Mouse (Mus musculus): Measurements from ENCODE around the gene Retsat.

Retsat gene

DNA sequence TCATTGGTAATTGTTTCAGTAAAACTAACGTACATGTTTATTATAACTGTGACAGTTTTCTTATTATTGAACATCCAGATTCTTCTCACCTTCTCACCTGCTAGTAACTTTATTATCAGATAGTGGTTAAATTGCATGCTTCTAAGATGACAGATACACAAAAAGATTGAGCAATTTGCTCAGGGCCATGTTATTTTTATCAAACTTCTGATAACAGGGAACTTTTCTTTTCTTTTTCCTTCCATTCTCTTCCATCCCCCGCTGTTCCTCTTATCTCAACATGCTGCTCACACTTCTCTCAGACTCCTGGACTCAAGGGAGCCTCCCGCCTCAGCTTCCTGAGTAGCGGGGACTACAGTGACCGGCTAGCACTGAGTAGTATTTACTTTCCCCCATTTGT lies 22.6 kb downstream of the Retsat start:
- DNase-seq (ENCODE audit: inconsistent age in 2 of 2, low spot score in 1 of 2), result no peak

DNA sequence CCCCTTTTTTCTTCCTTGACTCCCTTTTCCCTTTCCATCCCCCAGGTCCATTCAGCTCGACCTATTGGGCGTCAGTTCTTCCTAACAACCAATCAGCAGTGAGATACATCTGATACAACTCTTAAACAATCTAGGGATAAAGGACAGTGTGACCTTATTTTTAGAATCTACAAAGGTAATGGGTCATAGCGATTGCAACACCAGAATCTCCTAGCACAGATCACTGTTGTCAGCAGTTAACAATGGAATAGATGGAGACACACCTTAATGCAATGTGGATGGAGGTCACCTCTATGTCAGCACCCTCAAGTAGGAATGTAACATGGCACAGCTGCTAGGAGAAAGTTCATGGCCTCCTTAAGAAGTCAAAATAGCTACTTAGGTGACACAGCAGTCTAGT lies 24.6 kb downstream of the Retsat start:
- DNase-seq (ENCODE audit: inconsistent age in 2 of 2, low spot score in 1 of 2), result peak in 1 of 2 experiments; percentile 34

DNA sequence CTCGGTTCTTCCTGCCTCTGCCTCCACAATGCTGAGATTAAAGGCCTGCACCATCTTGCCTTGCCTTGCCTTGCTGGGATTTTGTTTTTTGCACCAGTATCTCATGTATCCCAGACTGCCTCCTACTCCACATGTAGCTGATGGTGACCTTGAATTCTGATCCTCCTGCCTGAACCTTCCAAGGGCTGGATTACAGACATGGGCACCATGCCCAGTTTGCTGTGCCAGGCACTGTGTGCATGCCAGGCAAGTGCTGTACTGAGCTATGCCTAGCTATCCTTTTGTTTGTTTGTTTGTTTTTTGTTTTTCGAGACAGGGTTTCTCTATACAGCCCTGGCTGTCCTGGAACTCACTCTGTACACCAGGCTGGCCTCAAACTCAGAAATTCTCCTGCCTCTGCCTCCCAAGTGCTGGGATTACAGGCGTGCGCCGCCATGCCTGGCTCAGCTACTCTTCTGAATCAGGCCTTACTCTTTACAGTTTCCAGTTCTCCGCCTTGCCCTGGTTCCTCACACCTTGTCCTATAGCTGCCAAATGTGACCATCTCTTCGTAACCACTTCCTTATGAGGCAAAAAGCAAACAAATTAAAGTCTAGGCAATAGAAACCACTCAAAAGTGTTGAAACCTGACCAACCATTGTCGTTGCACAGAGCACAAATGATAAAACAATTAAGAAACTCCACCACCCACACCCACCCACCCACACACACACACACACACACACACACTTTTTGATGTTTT lies 25.6 kb downstream of the Retsat start:
- peak; percentile 73 to 86 for DNase-seq (ENCODE audit: inconsistent age in 2 of 2, low spot score in 1 of 2)

DNA sequence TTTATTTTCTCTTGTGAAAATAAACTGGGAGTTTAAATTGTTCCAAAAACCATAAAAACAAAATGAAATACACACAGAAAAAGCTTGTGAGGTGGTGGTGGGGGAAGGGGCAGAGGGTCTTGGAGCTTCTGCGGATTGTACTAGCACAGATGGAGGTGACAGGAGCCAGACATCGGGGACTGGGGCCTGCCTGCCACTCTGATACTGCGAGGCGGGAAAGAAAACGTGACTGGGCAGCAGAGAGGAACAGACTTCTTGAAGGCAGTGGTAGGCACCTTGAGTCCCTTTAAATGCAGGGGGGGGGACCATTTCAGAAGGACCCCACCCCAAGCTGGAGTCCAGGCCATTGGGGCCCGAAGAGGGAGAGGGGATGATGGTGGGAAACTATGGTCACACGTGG lies 28.1 kb downstream of the Retsat start:
- DNase-seq (ENCODE audit: inconsistent age in 2 of 2, low spot score in 1 of 2), result no peak

DNA sequence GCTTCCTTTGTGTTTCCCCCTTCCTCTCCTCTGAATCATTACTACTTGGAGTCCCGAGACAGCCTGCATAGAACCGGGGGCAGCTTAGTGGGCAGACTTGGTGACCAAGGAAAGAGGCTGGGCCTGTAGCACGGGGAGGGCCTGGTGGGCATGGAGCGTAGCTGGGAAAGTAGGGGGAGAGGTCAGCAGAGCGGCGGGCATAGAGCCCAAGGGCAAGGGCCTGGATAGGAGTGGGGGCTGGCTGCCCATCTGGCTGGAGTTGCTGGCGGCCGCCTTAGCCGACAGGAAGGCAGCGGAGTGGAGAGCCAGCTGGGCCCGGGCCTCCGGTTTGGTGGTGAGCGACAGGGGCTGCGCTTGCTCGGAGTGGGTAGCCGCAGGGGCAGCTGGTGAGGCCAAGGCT lies 29.0 kb downstream of the Retsat start:
- DNase-seq (ENCODE audit: inconsistent age in 2 of 2, low spot score in 1 of 2), result no peak

DNA sequence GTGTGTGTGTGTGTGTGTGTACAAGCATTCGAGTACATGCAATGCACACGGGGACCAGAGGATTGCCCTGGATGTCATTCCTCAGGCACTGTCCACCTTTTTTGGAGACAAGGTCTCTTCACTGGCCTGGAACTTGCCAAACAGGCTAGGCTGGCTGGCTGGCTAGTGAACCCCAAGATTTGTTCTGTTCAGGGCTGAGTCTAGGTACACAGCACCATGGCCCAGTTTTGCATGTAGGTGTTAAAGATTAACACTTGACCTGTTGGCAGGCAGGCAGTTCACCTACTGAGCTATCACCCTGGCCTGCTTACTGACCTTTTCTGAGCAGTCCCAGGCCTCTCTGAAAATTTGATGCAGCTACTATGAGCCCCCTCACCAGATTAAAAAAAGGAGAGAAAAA lies 32.1 kb downstream of the Retsat start:
- no peak for DNase-seq (ENCODE audit: inconsistent age in 2 of 2, low spot score in 1 of 2)

DNA sequence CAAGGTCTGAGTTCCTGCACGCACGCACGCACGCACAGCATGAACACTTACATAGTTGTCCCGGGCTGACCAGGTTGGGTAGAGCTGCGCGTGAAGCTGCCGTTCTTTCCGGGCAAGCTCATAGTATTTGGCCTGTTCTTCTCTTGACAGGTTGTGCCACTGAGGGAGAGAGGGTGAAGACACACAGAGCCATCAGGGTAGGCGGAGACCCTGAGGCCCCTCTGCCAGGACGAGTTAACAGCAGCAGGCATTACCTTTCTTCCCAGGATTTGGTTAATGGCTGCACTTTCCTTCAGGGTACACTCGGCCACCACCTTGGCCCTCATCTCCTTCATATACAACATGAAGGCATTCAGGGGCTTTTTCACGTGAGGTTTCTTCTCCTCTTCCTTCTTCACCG lies 32.7 kb downstream of the Retsat start:
- DNase-seq (ENCODE audit: inconsistent age in 2 of 2, low spot score in 1 of 2), result no peak

DNA sequence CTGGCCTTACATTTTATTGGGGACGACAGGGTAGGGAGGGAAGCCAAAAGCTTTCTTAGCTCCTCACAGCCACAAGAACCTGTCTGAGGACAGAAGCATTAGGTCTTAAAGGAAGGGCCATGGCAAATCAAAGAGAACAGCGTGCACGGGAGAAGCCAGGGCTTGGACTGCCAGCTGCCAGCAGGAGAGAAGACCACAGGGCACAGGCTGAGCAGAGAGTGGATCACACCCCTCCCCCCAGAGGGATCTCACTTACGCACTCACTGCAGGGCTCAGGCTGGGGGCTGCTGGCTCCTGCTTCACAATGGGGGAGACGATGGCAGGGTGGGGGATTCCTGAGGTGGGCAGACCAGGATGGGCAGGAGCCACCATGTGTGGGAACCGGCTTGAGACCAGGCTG lies 33.4 kb downstream of the Retsat start:
- no peak for DNase-seq (ENCODE audit: inconsistent age in 2 of 2, low spot score in 1 of 2)

DNA sequence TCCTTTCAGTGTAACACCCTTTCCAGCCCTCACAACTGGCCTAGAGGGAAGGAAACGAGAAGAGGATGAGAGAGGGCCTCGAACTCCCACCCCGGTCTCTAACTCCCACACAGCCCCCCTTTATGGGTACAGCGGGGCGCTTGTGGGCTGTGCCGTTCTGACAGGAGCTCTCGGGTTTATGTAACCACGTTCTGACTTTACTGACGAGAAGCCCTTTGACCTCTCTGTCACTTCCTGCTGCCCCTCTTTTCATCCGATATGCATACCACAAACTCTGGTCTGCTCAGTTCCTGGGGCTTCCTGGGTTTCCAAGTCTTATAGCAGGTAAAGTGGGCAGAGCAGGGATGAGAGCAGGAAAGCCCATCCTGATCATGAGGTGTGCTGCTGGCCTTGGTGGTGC lies 36.0 kb downstream of the Retsat start:
- DNase-seq (ENCODE audit: inconsistent age in 2 of 2, low spot score in 1 of 2), result no peak

DNA sequence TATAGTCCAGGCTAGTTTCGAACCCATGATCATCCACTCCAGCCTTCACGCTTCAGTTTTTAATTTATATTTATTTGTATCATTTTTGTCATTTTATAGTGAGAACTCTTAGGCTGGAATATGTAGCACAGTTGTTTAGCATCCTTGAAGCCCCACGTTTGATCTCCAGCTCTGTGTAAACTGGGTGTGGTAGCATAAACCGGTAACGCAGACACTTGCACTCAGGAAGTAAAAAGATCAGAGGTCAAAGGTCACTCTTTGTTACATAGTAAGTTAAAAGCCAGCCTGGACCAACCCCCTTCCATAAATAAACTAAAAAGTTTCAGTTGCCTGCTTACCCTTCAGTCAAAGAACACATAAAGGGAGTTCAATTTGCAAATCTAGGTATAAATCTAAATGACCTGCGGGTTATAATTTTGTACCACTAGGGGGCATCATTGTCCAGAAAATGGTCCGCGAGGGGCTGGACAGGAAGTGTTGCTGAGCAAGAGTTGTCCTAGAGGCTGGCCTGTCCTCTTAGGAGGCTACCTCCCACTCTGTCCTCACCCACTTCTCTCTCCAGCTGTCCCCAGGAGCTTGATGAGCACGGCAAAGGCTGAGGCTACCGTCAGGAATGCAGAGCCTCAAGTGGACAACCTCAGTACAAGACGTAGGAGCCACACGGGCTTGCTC lies 37.6 kb downstream of the Retsat start:
- DNase-seq (ENCODE audit: inconsistent age in 2 of 2, low spot score in 1 of 2), result peak; percentile 61 to 94

DNA sequence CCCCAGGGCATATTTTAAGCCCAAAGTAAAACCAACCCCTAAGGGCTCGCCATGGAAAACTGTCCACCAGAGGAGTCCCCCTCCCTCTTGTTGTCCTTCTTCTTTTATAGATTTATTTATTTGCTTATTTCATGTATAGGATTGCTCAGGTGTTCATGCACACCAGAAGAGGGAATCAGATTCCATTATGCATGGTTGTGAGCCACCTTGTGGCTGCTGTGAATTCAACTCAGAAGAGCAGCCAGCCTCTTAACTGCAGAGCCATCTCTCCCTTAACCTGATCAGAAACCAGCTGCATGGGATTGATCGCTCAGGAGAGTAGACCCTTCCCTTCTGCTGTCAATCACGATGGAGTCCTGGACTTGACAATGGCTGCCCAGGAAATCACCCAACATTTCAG lies 38.7 kb downstream of the Retsat start:
- peak in 1 of 2 experiments; percentile 55 for DNase-seq (ENCODE audit: inconsistent age in 2 of 2, low spot score in 1 of 2)

DNA sequence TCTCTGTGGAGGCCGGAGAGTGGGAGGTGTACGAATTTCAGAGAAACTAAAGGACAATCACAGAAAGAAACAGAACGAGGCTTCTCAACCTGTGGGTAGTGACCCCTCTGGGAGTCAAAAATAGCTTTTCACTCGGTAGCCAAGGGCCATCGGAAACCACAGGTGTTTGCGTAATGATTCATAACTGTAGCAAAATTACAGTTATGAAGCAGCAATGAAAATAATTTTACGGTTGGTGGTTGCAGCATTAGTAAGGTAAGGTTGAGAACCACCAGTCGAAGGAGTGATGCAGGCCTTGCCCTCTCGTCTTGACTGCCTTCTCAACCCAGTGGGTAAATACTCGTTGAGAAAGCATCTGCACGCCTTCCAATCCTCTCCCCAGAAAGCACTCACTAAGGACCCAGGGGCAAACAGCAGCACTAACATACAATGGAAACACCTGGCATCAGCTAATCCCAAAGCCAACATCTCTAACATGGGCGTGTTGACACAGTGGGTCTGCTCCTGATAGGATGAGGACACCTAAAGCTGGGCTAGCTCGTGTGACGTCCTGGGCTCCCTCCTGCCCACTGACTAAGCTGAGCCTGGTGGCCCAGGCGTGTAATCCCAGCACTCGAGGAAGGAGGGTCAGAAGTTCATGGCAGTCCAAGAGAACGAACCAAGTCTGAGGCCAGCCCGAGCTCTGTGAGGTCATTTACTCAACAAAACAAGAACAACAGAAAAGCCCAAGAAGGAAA lies 43.1 kb downstream of the Retsat start:
- DNase-seq (ENCODE audit: inconsistent age in 2 of 2, low spot score in 1 of 2), result no peak

DNA sequence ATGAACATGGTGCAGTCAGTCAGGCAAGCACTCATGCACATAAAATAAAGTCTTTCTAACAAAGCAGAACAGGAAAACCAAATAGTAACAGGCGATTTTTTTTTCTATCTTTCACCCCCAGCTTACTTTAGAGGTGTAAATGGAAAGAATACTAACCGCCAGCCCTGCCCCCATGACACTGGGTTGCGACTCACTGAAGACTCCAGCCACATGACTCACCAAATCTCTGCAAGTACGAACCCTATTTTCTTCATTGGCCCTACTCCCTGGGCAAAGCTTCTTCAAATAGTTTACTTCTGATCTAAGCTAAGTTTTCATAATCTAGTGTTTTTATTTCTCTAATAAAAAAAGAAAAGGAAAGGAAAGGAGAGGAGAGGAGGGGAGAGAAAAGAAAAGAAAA lies 46.3 kb downstream of the Retsat start:
- no peak for DNase-seq (ENCODE audit: inconsistent age in 2 of 2, low spot score in 1 of 2)

DNA sequence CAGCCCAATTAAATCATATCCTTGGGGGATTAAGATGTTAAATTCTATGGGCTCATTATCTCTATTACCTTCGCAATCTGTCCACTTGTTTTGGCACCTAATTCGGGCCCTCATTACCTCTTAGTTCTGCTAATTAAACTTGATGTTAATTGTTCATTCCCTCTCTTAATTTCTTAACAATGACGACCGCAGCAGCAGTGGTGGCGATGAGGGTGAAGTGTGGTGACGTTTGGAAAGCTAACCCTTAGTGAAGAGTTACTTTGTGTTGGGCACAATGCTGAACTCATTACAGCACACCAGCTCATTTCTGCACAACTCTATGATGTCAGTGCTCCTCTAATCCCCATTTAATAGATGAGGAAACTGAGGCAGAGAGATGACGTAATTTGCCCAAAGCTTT lies 47.1 kb downstream of the Retsat start:
- no peak for DNase-seq (ENCODE audit: inconsistent age in 2 of 2, low spot score in 1 of 2)

DNA sequence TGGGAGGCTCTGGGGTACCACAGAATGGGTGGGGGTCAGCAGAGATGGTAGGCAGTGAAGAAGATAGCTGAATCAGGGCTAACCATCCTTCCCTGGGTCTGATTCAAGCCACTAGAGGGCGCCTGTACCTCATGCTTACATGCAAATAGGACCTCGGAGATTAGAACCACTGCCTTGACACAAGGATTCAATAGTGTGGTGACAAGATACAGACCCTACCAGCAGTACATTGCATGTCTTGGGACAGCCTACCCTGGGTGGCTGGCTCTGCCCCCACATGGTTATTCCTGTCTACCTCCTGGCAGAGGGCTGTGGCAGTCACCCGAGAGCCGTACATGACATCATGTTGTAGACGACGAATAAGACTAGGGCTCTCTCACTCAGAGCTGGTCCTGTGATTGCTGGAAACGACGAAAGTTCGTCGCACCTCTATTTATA lies 49.1 kb downstream of the Retsat start:
- DNase-seq (ENCODE audit: inconsistent age in 2 of 2, low spot score in 1 of 2), result peak; percentile 62 to 91

DNA sequence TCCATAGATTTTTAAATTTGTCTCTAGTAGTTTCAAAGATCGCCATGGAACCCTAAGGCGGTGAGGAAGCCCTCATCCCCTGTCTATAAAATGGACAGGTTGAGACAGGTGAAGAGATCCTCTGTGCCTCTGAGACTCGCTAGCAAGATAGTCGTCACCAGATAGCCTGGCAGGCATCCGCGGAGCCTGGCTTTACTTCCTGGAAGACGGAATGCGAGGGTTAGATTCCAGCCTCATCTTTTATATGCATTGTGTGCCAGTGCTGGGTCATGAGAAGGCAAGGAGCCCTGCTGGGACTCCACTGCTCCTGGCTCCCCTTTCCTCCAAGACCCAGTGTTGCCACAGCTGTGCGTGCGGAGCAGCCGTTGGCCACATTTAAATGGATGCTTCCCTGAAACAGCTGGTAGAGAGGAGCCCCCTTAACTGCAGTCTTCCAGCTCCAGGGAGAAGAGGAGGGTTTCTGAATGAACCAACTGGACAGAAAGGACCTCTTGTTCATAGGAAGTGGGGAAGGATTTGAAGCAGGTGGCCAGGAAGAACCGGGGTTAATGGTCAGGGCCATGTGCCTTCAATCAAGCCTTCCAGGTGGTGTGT lies 49.8 kb downstream of the Retsat start:
- DNase-seq (ENCODE audit: inconsistent age in 2 of 2, low spot score in 1 of 2), result no peak

DNA sequence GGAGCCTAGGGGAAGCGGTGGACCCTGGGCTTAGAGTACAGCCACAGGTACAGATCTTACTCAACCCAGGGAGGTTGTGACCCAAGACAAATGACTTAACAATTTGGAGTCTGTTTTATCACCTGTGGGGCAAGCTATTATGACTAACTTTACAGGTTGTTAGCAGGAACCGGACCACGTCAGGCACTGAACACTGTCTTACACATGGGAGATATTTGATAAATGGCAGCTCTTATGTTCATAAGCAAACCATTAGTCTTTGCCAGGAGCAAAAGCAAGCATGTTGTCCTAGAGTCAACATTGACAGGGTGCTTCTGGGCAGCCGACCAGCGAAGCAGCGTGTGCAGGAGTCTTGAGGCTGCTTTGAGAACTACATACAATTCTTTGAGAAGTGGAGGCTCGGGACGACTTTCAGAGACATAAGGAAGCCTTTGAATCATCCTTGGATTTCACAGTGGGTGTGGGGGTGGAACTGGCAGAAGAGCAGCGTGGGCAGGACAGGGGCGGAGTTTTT lies 52.1 kb downstream of the Retsat start:
- DNase-seq (ENCODE audit: inconsistent age in 2 of 2, low spot score in 1 of 2), result no peak

DNA sequence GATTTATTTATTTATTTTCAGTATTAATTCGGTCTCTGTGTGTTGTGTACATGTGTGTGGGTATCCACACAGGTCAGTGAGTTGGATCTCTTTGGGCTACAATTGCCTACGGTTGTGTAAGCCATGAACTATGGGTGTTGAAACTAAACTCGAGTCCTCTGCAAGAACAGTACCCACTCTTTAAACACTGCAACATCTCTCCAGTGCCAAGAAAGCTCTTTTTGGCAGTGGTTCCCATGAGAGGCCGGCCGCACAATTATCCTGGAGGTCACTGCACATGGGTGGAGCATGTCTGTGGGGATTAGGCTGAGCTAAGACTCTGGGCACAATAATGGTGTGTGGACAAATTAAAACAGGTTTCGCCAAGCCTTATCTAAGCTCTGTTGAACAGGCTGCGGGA lies 55.1 kb downstream of the Retsat start:
- DNase-seq (ENCODE audit: inconsistent age in 2 of 2, low spot score in 1 of 2), result peak; percentile 80 to 94

DNA sequence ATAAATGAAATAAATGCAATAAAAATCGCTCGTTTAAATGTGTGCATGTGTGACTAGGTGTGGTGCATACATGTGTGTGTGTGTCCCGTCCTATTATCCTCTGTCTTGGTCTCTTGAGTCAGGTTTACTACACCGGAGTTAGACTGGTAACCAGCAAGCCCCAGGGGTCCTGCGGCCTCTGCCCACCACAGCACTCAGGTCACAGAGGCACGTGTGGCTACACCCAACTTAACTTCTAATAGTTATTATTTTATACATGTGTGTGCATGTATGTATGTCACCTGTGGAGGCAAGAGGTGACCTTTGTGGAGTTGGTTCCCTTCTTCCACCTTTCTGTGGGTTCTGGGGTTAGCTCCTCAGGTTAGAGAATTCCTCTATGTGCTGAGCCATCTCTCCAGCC lies 56.1 kb downstream of the Retsat start:
- no peak for DNase-seq (ENCODE audit: inconsistent age in 2 of 2, low spot score in 1 of 2)

DNA sequence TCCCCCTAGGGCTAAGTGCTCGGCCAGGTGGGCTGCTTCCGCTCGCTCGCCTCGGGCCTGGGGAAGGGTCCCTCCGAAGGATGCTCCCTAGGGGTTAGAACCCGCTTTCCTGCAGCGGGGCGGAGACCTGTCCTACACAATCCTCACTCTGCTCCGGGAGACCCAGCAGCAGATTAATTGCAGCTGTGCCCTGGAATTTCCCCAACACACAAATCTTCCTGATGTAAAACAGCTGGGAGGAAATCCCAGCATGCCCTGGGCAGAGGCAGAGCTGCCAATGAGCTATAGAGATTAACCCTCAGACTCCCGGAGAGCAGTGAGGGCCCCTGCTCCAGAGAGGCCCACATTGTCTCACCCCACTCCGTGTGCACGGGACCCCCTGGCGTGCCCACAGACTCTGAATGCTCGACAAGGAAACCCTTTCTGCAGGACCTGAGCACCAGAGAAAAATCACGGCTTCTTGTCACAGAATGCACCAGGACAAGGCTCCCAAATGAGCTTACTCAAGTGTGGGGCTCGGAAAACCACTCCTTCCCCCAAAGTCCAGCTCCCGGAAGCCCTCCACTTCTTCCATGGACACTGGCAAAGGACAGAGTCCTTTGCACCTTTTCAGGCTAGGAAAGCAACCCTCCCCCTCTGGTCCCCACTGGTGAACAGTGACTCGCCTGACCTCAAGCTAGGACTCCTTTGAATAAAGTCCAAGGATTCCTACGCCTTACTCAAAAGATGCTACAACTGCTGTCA lies 57.2 kb downstream of the Retsat start:
- DNase-seq (ENCODE audit: inconsistent age in 2 of 2, low spot score in 1 of 2), result peak; percentile 81 to 94

DNA sequence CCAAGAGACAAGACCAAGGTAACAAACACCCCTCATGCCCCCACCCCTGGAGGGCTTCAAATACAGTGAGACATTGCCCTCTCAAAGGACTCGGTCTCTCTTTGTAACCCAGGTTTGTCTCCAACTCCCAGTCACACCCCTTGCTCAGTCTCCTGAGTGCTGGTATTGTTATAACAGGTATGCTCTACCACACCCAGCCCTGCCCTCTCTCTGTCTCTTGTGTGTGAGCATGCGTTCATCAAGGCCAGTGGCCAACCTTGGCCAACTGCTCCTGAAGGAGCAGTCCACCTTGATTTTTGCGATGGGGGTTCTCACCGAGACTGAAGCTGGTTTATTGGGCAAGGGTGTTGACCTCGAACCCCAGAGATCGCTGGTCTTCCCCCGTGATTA lies 57.8 kb downstream of the Retsat start:
- no peak for DNase-seq (ENCODE audit: inconsistent age in 2 of 2, low spot score in 1 of 2)

All from adrenal gland, adult (tissue).